Mouse (Mus musculus) forebrain, embryonic 12.5 days (tissue): Measurements from ENCODE around the gene Hltf. TPM values are rescaled to one million over a fixed set of nuclear protein-coding genes. Genes with fewer than 3 reads are reported as not detected.
A peak's percentile ranks its signal among the peaks of the same experiment; 100 is the strongest.
"Not testable (repeated sequence)": the region's sequence is repeated elsewhere in the genome, so short reads cannot be mapped to it uniquely, and the experiment has no call there.

Experiments
- ATAC-seq: fragments of 200-750 bp; cut with Nextera tagmentation; 2 replicates; pipeline ENCODE4 v1.8.0; 2017; ENCODE audit warnings: moderate TSS enrichment; ENCODE audit not compliant: low FRiP score
- H3K27ac ChIP-seq: fragments of 300-500 bp; sonication (generic); 2 replicates; pipeline ENCODE4 v1.5.1; 2016; ENCODE audit warnings: mild to moderate bottlenecking
- H3K27me3 ChIP-seq: fragments of 300-500 bp; sonication (generic); 2 replicates; pipeline ENCODE4 v1.6.1; 2016; ENCODE audit warnings: mild to moderate bottlenecking
- H3K36me3 ChIP-seq: fragments of 300-500 bp; sonication (generic); replicated peaks from 2 replicates; pipeline ENCODE4 v1.6.1; 2016; ENCODE audit warnings: mild to moderate bottlenecking
- H3K4me1 ChIP-seq: fragments of 300-500 bp; sonication (generic); 2 replicates; pipeline ENCODE4 v1.6.1; 2016
- H3K4me2 ChIP-seq: fragments of 300-500 bp; sonication (generic); 2 replicates; pipeline ENCODE4 v1.6.1; 2016; ENCODE audit warnings: mild to moderate bottlenecking, moderate library complexity
- H3K4me3 ChIP-seq: fragments of 300-500 bp; sonication (generic); replicated peaks from 2 replicates; pipeline ENCODE4 v1.5.1; 2016; ENCODE audit warnings: mild to moderate bottlenecking
- H3K9ac ChIP-seq: fragments of 300-500 bp; sonication (generic); 2 replicates; pipeline ENCODE4 v1.6.1; 2016; ENCODE audit warnings: mild to moderate bottlenecking
- H3K9me3 ChIP-seq: fragments of 300-500 bp; sonication (generic); 2 replicates; pipeline ENCODE4 v1.6.1; 2016
- WGBS: fragments of 180-500 bp; shearing (Covaris S2); methylation state at CpG from one replicate; pipeline ENCODE4 v1.1.7; 2016; 5-methylcytosine and 5-hydroxymethylcytosine counted together
- polyA plus RNA-seq: library from polyadenylated mRNA; unstranded; fragments of >200 nt; fragmentation: Nextera tagmentation; extraction: Ambion mirVana; gene quantifications from 2 replicates; pipeline ENCODE4 v1.2.1, GENCODE M21; 2016

Gene Hltf
- polyA plus RNA-seq, 1 experiment from 2014 or later = 21.9 TPM

GRCm38 (mm10) chr3:20111913-20112312 is 54.3 kb downstream of the Hltf start:
- 91% methylated on average over 2 of the region's 2 CpGs for WGBS
- Histone ChIP-seq H3K4me2 (no peak overlapping the region), H3K9me3 (no peaks in the 10 kb centered on the region)

GRCm38 (mm10) chr3:20119044-20119591 is 61.5 kb downstream of the Hltf start:
- no peak overlapping the region for H3K27ac ChIP-seq
- H3K36me3 ChIP-seq = peaks cover 9% of the 10 kb centered on the region; the same call in 1 of the 2 replicates
- H3K4me1 ChIP-seq = no peaks in the 10 kb centered on the region
- H3K27me3 ChIP-seq = no peaks in the 10 kb centered on the region
- 88% methylated on average over 19 of the region's 19 CpGs for WGBS
- no peak overlapping the region for H3K4me2 ChIP-seq
- no peak overlapping the region for H3K9ac ChIP-seq
- no peaks in the 10 kb centered on the region for H3K9me3 ChIP-seq
- ATAC-seq = no peak
- H3K4me3 ChIP-seq = no peak overlapping the region

More at GRCm38 (mm10) chr3:20111913-20112312, 54.3 kb downstream of the Hltf start:
- Histone ChIP-seq H3K27me3 (no peaks in the 10 kb centered on the region), H3K27ac (no peak overlapping the region), H3K4me3 (no peak overlapping the region), H3K36me3 (peaks cover 27% of the 10 kb centered on the region), H3K9ac (no peak overlapping the region), H3K4me1 (no peaks in the 10 kb centered on the region)
- ATAC-seq = no peak

GRCm38 (mm10) chr3:20119686-20120244 is 62.2 kb downstream of the Hltf start:
- no peaks in the 10 kb centered on the region for H3K9me3 ChIP-seq
- H3K9ac ChIP-seq = no peak overlapping the region
- no peak overlapping the region for H3K4me3 ChIP-seq
- H3K27ac ChIP-seq = no peak overlapping the region
- no peaks in the 10 kb centered on the region for H3K4me1 ChIP-seq
- H3K27me3 ChIP-seq = no peaks in the 10 kb centered on the region
- peaks cover 9% of the 10 kb centered on the region; the same call in 1 of the 2 replicates for H3K36me3 ChIP-seq
- 0 out of 2 replicates have a peak, but pooled peaks have one; percentile 33 for ATAC-seq
- no peak overlapping the region for H3K4me2 ChIP-seq
- 61% methylated on average over 4 of the region's 4 CpGs for WGBS

DNA sequence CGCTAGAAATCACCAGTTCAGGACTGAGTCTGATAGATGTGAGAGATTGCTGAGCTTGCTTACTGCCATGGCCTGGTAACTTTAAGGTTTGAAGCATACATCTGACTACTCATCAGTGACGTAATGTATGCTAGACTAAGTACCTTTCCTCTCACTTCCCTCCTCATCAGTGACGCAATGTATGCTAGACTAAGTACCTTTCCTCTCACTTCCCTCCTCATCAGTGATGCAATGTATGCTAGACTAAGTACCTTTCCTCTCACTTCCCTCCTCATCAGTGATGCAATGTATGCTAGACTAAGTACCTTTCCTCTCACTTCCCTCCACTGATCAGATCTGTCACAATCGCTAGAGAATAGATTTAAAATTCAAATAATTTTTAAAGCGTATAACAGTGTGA is 64.0 kb downstream of the Hltf start:
- H3K27me3 ChIP-seq, ATAC-seq, H3K27ac ChIP-seq, H3K4me3 ChIP-seq, H3K4me2 ChIP-seq, H3K36me3 ChIP-seq, H3K9ac ChIP-seq, H3K9me3 ChIP-seq, H3K4me1 ChIP-seq: not testable (repeated sequence)
- 97% methylated on average over 5 of the region's 5 CpGs for WGBS

DNA sequence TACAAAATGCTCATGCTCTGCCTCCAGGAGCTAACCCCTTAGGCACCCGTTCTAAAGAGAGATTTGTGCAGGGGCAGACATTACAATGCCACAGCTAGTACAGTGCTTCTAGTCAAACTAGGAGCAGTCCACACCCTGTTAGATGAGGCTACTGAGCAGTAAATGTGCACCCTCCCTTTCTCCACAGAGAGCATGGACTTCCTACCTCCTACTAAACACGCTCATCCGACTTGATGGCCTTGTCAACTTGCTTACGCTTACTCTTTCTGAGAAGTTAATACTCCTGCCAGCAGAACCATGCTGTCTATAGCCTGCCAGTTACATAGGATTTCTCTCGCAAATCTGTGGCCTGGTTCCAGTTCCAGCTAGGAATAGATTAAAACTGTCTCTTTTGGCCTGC is 68.0 kb downstream of the Hltf start:
- no peaks in the 10 kb centered on the region for H3K36me3 ChIP-seq
- H3K27ac ChIP-seq = no peak overlapping the region
- no peak overlapping the region for H3K9ac ChIP-seq
- no peaks in the 10 kb centered on the region for H3K4me1 ChIP-seq
- no peaks in the 10 kb centered on the region for H3K9me3 ChIP-seq
- 94% methylated on average over 5 of the region's 5 CpGs for WGBS
- no peaks in the 10 kb centered on the region for H3K27me3 ChIP-seq
- H3K4me3 ChIP-seq = no peak overlapping the region
- no peak overlapping the region for H3K4me2 ChIP-seq
- ATAC-seq = no peak

GRCm38 (mm10) chr3:20127047-20127595 is 69.5 kb downstream of the Hltf start:
- no peak overlapping the region for H3K9ac ChIP-seq
- no peaks in the 10 kb centered on the region for H3K9me3 ChIP-seq
- ATAC-seq = no peak
- no peak overlapping the region for H3K27ac ChIP-seq
- no peaks in the 10 kb centered on the region for H3K4me1 ChIP-seq
- WGBS = 72% methylated on average over 2 of the region's 2 CpGs
- H3K27me3 ChIP-seq = no peaks in the 10 kb centered on the region
- no peak overlapping the region for H3K4me2 ChIP-seq
- H3K36me3 ChIP-seq = no peaks in the 10 kb centered on the region
- H3K4me3 ChIP-seq = no peak overlapping the region

- H3K27ac ChIP-seq = no peak overlapping the region
- H3K27me3 ChIP-seq = no peaks in the 10 kb centered on the region
- 93% methylated on average over 5 of the region's 5 CpGs for WGBS
- H3K9me3 ChIP-seq = no peaks in the 10 kb centered on the region
- no peak overlapping the region for H3K4me2 ChIP-seq
- no peak overlapping the region for H3K9ac ChIP-seq
- no peaks in the 10 kb centered on the region for H3K4me1 ChIP-seq
- H3K4me3 ChIP-seq = no peak overlapping the region
- no peak for ATAC-seq
- no peaks in the 10 kb centered on the region for H3K36me3 ChIP-seq
These were observed 71.9 kb downstream of the Hltf start for GRCm38 (mm10) chr3:20129491-20129890.

DNA sequence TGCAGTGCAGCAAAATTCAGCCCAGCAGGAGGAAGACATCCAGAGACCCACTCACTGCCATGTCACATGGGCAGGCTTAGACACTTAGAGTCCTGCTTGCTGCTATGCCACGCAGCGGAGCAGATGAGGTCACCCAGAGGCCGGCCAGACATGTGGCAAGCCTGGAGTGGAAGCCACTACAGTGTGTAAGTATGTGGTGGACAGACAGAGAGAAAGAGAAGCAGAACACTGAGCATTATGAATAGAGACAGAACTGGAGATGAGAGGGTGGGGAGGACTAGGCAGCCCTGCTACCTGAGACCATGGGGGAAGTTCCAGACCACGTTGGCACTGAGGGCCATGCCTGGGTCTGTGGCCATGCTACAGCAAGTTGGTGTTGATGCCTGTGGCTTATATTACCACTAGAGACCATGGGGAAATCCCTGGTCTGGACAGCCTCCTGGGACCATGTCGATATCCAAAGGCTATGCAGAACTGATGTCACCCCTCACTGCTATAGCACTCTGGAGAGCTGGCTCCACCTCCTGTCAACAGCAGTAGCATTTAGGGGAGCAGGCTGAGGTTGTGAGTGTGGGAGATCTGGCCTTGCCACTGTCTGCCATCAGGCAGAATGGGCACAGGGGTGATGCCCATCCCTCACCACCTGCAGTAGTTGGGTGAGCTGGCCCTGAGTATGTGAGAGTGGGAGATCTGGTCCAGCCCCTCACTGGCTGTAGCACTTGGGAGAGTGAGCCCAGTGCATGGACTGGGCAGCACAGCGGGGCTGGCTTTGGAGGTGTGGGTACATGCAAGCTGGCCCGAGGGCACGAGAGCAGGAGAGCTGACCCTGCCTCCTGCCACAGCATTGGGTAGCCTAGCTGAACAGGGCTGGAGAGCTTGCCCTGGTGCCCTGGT is 73.1 kb downstream of the Hltf start:
- Histone ChIP-seq H3K9ac (no peak overlapping the region), H3K4me2 (no peak overlapping the region), H3K4me3 (no peak overlapping the region), H3K36me3 (no peaks in the 10 kb centered on the region), H3K4me1 (no peaks in the 10 kb centered on the region), H3K9me3 (no peaks in the 10 kb centered on the region), H3K27ac (no peak overlapping the region), H3K27me3 (no peaks in the 10 kb centered on the region)
- WGBS = 88% methylated on average over 8 of the region's 8 CpGs
- no peak for ATAC-seq

GRCm38 (mm10) chr3:20131350-20131720 is 73.7 kb downstream of the Hltf start:
- no peak overlapping the region for H3K4me2 ChIP-seq
- no peak for ATAC-seq
- WGBS = 92% methylated on average over 2 of the region's 2 CpGs

DNA sequence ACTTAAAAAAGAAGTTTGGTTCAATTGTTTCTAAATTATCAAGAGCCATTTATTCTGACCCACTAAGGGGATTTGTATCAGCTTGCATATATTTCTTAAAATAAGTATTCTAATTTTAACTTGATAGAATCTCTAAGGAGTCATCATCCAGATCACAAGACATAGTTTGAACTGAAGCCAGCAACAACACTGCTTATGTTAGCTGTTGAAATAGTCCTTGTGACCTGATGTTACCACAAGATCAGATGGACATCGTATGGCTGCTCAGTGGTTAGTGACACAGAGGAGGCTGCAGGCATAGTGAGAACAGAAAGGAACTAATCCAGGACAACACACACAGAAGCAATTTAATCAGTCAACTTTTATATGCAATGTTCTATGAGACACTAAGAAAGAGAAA is 75.1 kb downstream of the Hltf start:
- Histone ChIP-seq H3K4me2 (no peak overlapping the region), H3K4me3 (no peak overlapping the region), H3K4me1 (no peaks in the 10 kb centered on the region), H3K36me3 (no peaks in the 10 kb centered on the region), H3K9me3 (no peaks in the 10 kb centered on the region), H3K9ac (no peak overlapping the region), H3K27ac (no peak overlapping the region), H3K27me3 (no peaks in the 10 kb centered on the region)
- 93% methylated on average over 1 of the region's 1 CpGs for WGBS
- ATAC-seq = no peak

More at GRCm38 (mm10) chr3:20131350-20131720, 73.7 kb downstream of the Hltf start:
- Histone ChIP-seq H3K4me3 (no peak overlapping the region), H3K9me3 (no peaks in the 10 kb centered on the region), H3K27me3 (no peaks in the 10 kb centered on the region), H3K27ac (no peak overlapping the region), H3K4me1 (no peaks in the 10 kb centered on the region), H3K36me3 (no peaks in the 10 kb centered on the region), H3K9ac (no peak overlapping the region)

DNA sequence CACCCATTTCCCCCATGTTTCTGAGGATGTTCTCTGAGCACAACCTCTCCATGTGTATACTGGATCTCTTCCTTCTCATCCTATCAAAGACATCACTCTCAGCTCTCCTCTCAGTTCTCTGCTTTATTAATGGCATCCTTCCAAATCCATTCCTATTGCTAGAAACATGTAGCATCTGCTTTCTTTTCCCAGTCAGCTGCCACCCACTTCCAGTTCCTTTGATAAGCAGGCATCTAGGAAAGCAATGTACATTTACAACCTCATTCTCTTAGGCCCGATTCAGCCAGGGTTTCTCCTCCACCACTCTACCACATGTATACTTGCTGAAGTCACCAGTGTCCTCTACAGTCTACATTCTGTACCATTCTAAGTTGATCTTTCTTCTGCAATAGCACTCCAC is 76.1 kb downstream of the Hltf start:
- WGBS = 94% methylated on average over 1 of the region's 1 CpGs

GRCm38 (mm10) chr3:20134545-20134944 is 76.9 kb downstream of the Hltf start:
- Histone ChIP-seq H3K9ac (no peak overlapping the region), H3K4me3 (no peak overlapping the region), H3K27me3 (no peaks in the 10 kb centered on the region), H3K4me1 (no peaks in the 10 kb centered on the region), H3K4me2 (no peak overlapping the region), H3K36me3 (no peaks in the 10 kb centered on the region), H3K27ac (no peak overlapping the region), H3K9me3 (no peaks in the 10 kb centered on the region)
- no peak for ATAC-seq
- WGBS = 87% methylated on average over 3 of the region's 3 CpGs

More for the DNA sequence above, 76.1 kb downstream of the Hltf start:
- no peak for ATAC-seq
- Histone ChIP-seq H3K4me3 (no peak overlapping the region), H3K36me3 (no peaks in the 10 kb centered on the region), H3K27ac (no peak overlapping the region), H3K4me1 (no peaks in the 10 kb centered on the region), H3K9ac (no peak overlapping the region), H3K4me2 (no peak overlapping the region), H3K9me3 (no peaks in the 10 kb centered on the region), H3K27me3 (no peaks in the 10 kb centered on the region)
